Mouse (Mus musculus): ENCODE measurements at regions not wholly inside any gene's neighbourhood (a gene's known extent, or its start where the extent isn't known, plus 50 kb on each side); places are given as distances from the start of the nearest gene placed in this dataset.

- TF ChIP-seq POLR2A (IDR thresholded peaks at IDR 0.05; ENCODE audit: control insufficient read depth, low read depth, low read length) (no peak), CTCF (IDR thresholded peaks at IDR 0.05; ENCODE audit: control insufficient read depth, insufficient read depth, insufficient replicate concordance, low read depth, low read length) (no peak)
Measured at GRCm38 (mm10) chr15:56820256-56820976, 657.0 kb downstream of the Slc22a22 start.

All from testis, adult 2 months (tissue).